Mouse (Mus musculus): ENCODE data around the gene Gm28048.

- TF ChIP-seq CTCF (IDR thresholded peaks at IDR 0.05; ENCODE audit: borderline replicate concordance, extremely low read depth, insufficient read depth, insufficient read length) (no peak), POLR2A (IDR thresholded peaks at IDR 0.05; ENCODE audit: borderline replicate concordance, extremely low read depth, insufficient read depth, insufficient read length, poor library complexity, severe bottlenecking) (no peak)
Measured at GRCm38 (mm10) chr11:22950131-22950530, 31.8 kb downstream of the Gm28048 start.
